11 mouse cellular contexts compared by ENCODE assay signal in genomic region chr17:30653010-30653409, GRCm38 (mm10). TPM values are rescaled to one million over a fixed set of nuclear protein-coding genes. Genes with fewer than 3 reads are reported as not detected.
DNase-seq lines count a peak whose midpoint lies in the region; ATAC-seq and TF ChIP-seq lines count a peak whose summit lies in the region.
"Had no signal": no experiment of that assay in that cellular context is flagged by ENCODE, and none has a peak within 500 bp of the region (broad histone marks: within the 10 kb centered on the region; RNA-seq: fewer than 3 reads in every experiment).

No protein-coding gene starts in this region.

- H3K4me3 ChIP-seq in intestine, postnatal 0 days (ENCODE audit: low read depth, low read length) = no peak overlapping the region
- H3K4me3 ChIP-seq in intestine, embryonic 15.5 days (replicated peaks) = no peak overlapping the region
- H3K4me3 ChIP-seq in stomach, postnatal 0 days (ENCODE audit: low read depth, low read length) = no peak overlapping the region

- H3K27ac ChIP-seq in intestine, postnatal 0 days (ENCODE audit: low read depth, low read length) = no peak overlapping the region
- no peak overlapping the region for H3K27ac ChIP-seq in intestine, embryonic 15.5 days
- no peak overlapping the region for H3K27ac ChIP-seq in stomach, postnatal 0 days (replicated peaks)
- H3K27ac ChIP-seq: hindbrain, embryonic 14.5 days had no signal

- H3K4me2 ChIP-seq in intestine, postnatal 0 days (replicated peaks; ENCODE audit: low read depth) = no peak overlapping the region
- no peak overlapping the region for H3K4me2 ChIP-seq in intestine, embryonic 15.5 days (replicated peaks)
- H3K4me2 ChIP-seq in stomach, postnatal 0 days (replicated peaks; ENCODE audit: low read depth) = no peak overlapping the region
- H3K4me2 ChIP-seq: hindbrain, embryonic 14.5 days had no signal

- no peaks in the 10 kb centered on the region for H3K4me1 ChIP-seq in intestine, postnatal 0 days (replicated peaks; ENCODE audit: control insufficient read depth, insufficient read depth, low read length)
- H3K4me1 ChIP-seq in intestine, embryonic 15.5 days (replicated peaks) = no peaks in the 10 kb centered on the region
- H3K4me1 ChIP-seq in stomach, postnatal 0 days (replicated peaks; ENCODE audit: control insufficient read depth, insufficient read depth) = no peaks in the 10 kb centered on the region

- no peak for TF ChIP-seq EP300 in stomach, postnatal 0 days (optimal IDR thresholded peaks at IDR 0.05)

- WGBS in intestine, postnatal 0 days = 94% methylated on average over 6 of the region's 6 CpGs
- 92% methylated on average over 6 of the region's 6 CpGs for WGBS in intestine, embryonic 15.5 days
- 93% methylated on average over 6 of the region's 6 CpGs for WGBS in stomach, postnatal 0 days

- H3K27me3 ChIP-seq in intestine, postnatal 0 days (replicated peaks; ENCODE audit: control insufficient read depth, insufficient read depth, low read length) = no peaks in the 10 kb centered on the region
- no peaks in the 10 kb centered on the region for H3K27me3 ChIP-seq in intestine, embryonic 15.5 days (replicated peaks)
- no peaks in the 10 kb centered on the region for H3K27me3 ChIP-seq in stomach, postnatal 0 days (ENCODE audit: control insufficient read depth, insufficient read depth, low read length)

- H3K36me3 ChIP-seq in intestine, postnatal 0 days (ENCODE audit: control insufficient read depth, insufficient read depth) = no peaks in the 10 kb centered on the region
- no peaks in the 10 kb centered on the region for H3K36me3 ChIP-seq in intestine, embryonic 15.5 days
- no peaks in the 10 kb centered on the region for H3K36me3 ChIP-seq in stomach, postnatal 0 days (ENCODE audit: control insufficient read depth, insufficient read depth, low read length)

- no peak for ATAC-seq in intestine, postnatal 0 days
- ATAC-seq in intestine, embryonic 15.5 days = no peak
- ATAC-seq in stomach, postnatal 0 days (ENCODE audit: low FRiP score, low TSS enrichment) = no peak
- no peak for ATAC-seq in monocyte, adult 5-6 weeks (replicated peaks; ENCODE audit: insufficient number of reproducible peaks, low FRiP score, low TSS enrichment, poor library complexity, severe bottlenecking)
- ATAC-seq: activated CD4-positive, CD25-positive, alpha-beta regulatory T cell, adult 4 months had no signal

- peak; percentile 43 for DNase-seq in right cerebral cortex, postnatal 4 days
- DNase-seq in right cerebral cortex, postnatal 25 days = no peak
- peak; percentile 10 for DNase-seq in MEL-GATA-1-ER (ENCODE audit: extremely low read depth, low read depth)
- no peak for DNase-seq in stomach, postnatal 0 days (ENCODE audit: low spot score)
- no peak for DNase-seq in adrenal gland, postnatal 36 days
- DNase-seq: layer of hippocampus, adult 9-11 months had no signal

- H3K9me3 ChIP-seq in intestine, postnatal 0 days (ENCODE audit: control insufficient read depth) = no peaks in the 10 kb centered on the region
- H3K9me3 ChIP-seq in intestine, embryonic 15.5 days = no peaks in the 10 kb centered on the region
- no peaks in the 10 kb centered on the region for H3K9me3 ChIP-seq in stomach, postnatal 0 days (ENCODE audit: control insufficient read depth, low read length)

- no peak overlapping the region for H3K9ac ChIP-seq in intestine, postnatal 0 days (ENCODE audit: low read depth, low read length)
- no peak overlapping the region for H3K9ac ChIP-seq in intestine, embryonic 15.5 days
- H3K9ac ChIP-seq in stomach, postnatal 0 days (ENCODE audit: low read length) = no peak overlapping the region
- H3K9ac ChIP-seq: hindbrain, embryonic 14.5 days had no signal

- TF ChIP-seq CTCF in intestine, postnatal 0 days (IDR thresholded peaks at IDR 0.05; ENCODE audit: low read depth) = peak; percentile 65
- TF ChIP-seq CTCF in stomach, postnatal 0 days (IDR thresholded peaks at IDR 0.05; ENCODE audit: low read depth) = peak; percentile 64

RNA-seq across cellular contexts. Expression of gene Glo1, which starts 26.3 kb away (rescaled TPM):
- 169 and 176 TPM in 2 replicates for polyA plus RNA-seq in intestine, postnatal 0 days (2015; fragmentation: Nextera tagmentation; extraction: Ambion mirVana)
- 215 and 241 TPM in 2 replicates for polyA plus RNA-seq in intestine, embryonic 15.5 days (2015; fragmentation: Nextera tagmentation; extraction: Ambion mirVana)
- polyA plus RNA-seq in stomach, postnatal 0 days (2015; fragmentation: Nextera tagmentation; extraction: Ambion mirVana) = 172 and 190 TPM in 2 replicates
- total RNA-seq in adrenal gland, postnatal 36 days (2021) = 100 to 1,000 TPM; 134 to 137 TPM
- 36.2 to 42.7 TPM (median 39.8 TPM) in 3 replicates for total RNA-seq in monocyte, adult 5-6 weeks (2017)

RNA-seq across cellular contexts. Expression of gene Dnah8, which starts 28.9 kb away (rescaled TPM):
- polyA plus RNA-seq in intestine, postnatal 0 days (2015; fragmentation: Nextera tagmentation; extraction: Ambion mirVana) = 0.35 and 0.72 TPM in 2 replicates
- 0.82 and 1.2 TPM in 2 replicates for polyA plus RNA-seq in intestine, embryonic 15.5 days (2015; fragmentation: Nextera tagmentation; extraction: Ambion mirVana)
- polyA plus RNA-seq in stomach, postnatal 0 days (2015; fragmentation: Nextera tagmentation; extraction: Ambion mirVana) = 0.47 and 0.92 TPM in 2 replicates
- total RNA-seq in adrenal gland, postnatal 36 days (2021) = under 1 TPM; 0.36 to 0.46 TPM
- total RNA-seq in monocyte, adult 5-6 weeks (2017) = 6.8 to 31.9 TPM (median 10.6 TPM) in 3 replicates

Comparison
In these comparisons a context has a peak if more than half of its experiments do, and no peak if none do; other contexts are left out.
1. DNase-seq: peak in right cerebral cortex, postnatal 4 days (single experiment) and MEL-GATA-1-ER (single experiment); none in right cerebral cortex, postnatal 25 days (single experiment), stomach, postnatal 0 days (single experiment) and adrenal gland, postnatal 36 days (0 of 2).